18 mouse cellular contexts compared by ENCODE assay signal in genomic region chr3:153118643-153119042, GRCm38 (mm10).
DNase-seq lines count a peak whose midpoint lies in the region; ATAC-seq and TF ChIP-seq lines count a peak whose summit lies in the region.
"Had no signal": no experiment of that assay in that cellular context is flagged by ENCODE, and none has a peak within 500 bp of the region (broad histone marks: within the 10 kb centered on the region; RNA-seq: fewer than 3 reads in every experiment).

No protein-coding gene starts in this region.

- TF ChIP-seq CTCF in stomach, postnatal 0 days (IDR thresholded peaks at IDR 0.05; ENCODE audit: low read depth) = no peak
- no peak for TF ChIP-seq CTCF in intestine, postnatal 0 days (IDR thresholded peaks at IDR 0.05; ENCODE audit: low read depth)

- no peaks in the 10 kb centered on the region for H3K4me1 ChIP-seq in stomach, embryonic 15.5 days
- no peaks in the 10 kb centered on the region for H3K4me1 ChIP-seq in stomach, postnatal 0 days (replicated peaks; ENCODE audit: control insufficient read depth, insufficient read depth)
- H3K4me1 ChIP-seq in intestine, postnatal 0 days (replicated peaks; ENCODE audit: control insufficient read depth, insufficient read depth, low read length) = no peaks in the 10 kb centered on the region
- peaks cover 7% of the 10 kb centered on the region for H3K4me1 ChIP-seq in liver, embryonic 15.5 days (replicated peaks)
- no peaks in the 10 kb centered on the region for H3K4me1 ChIP-seq in forebrain, embryonic 14.5 days (ENCODE audit: control insufficient read depth, insufficient read depth, low read length)
- H3K4me1 ChIP-seq: embryonic facial prominence, embryonic 12.5 days; heart, embryonic 12.5 days; hindbrain, embryonic 15.5 days had no signal

- intact Hi-C loops in left cerebral cortex, postnatal 10 days (cut with DNase I) = no loop called here

- no peak for TF ChIP-seq EP300 in stomach, postnatal 0 days (optimal IDR thresholded peaks at IDR 0.05)

- no peak overlapping the region for H3K4me3 ChIP-seq in stomach, embryonic 15.5 days (replicated peaks)
- no peak overlapping the region for H3K4me3 ChIP-seq in stomach, postnatal 0 days (ENCODE audit: low read depth, low read length)
- no peak overlapping the region for H3K4me3 ChIP-seq in intestine, postnatal 0 days (ENCODE audit: low read depth, low read length)
- no peak overlapping the region for H3K4me3 ChIP-seq in liver, embryonic 15.5 days (replicated peaks)
- no peak overlapping the region for H3K4me3 ChIP-seq in forebrain, embryonic 14.5 days (ENCODE audit: low read depth, low read length)
- H3K4me3 ChIP-seq: embryonic facial prominence, embryonic 12.5 days; heart, embryonic 12.5 days; hindbrain, embryonic 15.5 days had no signal

- H3K4me2 ChIP-seq in stomach, embryonic 15.5 days = no peak overlapping the region
- no peak overlapping the region for H3K4me2 ChIP-seq in stomach, postnatal 0 days (replicated peaks; ENCODE audit: low read depth)
- H3K4me2 ChIP-seq in intestine, postnatal 0 days (replicated peaks; ENCODE audit: low read depth) = no peak overlapping the region
- H3K4me2 ChIP-seq in liver, embryonic 15.5 days = no peak overlapping the region
- H3K4me2 ChIP-seq in forebrain, embryonic 14.5 days (ENCODE audit: low read length) = no peak overlapping the region
- H3K4me2 ChIP-seq: embryonic facial prominence, embryonic 12.5 days; heart, embryonic 12.5 days; hindbrain, embryonic 15.5 days had no signal

- 77% methylated on average over 1 of the region's 1 CpGs for WGBS in stomach, embryonic 15.5 days
- 79% methylated on average over 1 of the region's 1 CpGs for WGBS in stomach, postnatal 0 days
- WGBS in intestine, postnatal 0 days = 46% methylated on average over 1 of the region's 1 CpGs
- WGBS in liver, embryonic 15.5 days (ENCODE audit: insufficient replicate concordance) = 63% methylated on average over 1 of the region's 1 CpGs
- WGBS in forebrain, embryonic 14.5 days = 96% methylated on average over 1 of the region's 1 CpGs

- peak; percentile 56; the same call in 1 of the 2 replicates for ATAC-seq in stomach, embryonic 15.5 days (ENCODE audit: insufficient read depth, low FRiP score, low read depth)
- no peak for ATAC-seq in stomach, postnatal 0 days (ENCODE audit: low FRiP score, low TSS enrichment)
- ATAC-seq in intestine, postnatal 0 days = peak; percentile 83
- ATAC-seq in liver, embryonic 15.5 days (ENCODE audit: insufficient read depth) = peak; percentile 49; the same call in 1 of the 2 replicates
- ATAC-seq in forebrain, embryonic 14.5 days = no peak
- ATAC-seq: forebrain, embryonic 16.5 days had no signal

- no peaks in the 10 kb centered on the region for H3K36me3 ChIP-seq in stomach, embryonic 15.5 days
- no peaks in the 10 kb centered on the region for H3K36me3 ChIP-seq in stomach, postnatal 0 days (ENCODE audit: control insufficient read depth, insufficient read depth, low read length)
- H3K36me3 ChIP-seq in intestine, postnatal 0 days (ENCODE audit: control insufficient read depth, insufficient read depth) = no peaks in the 10 kb centered on the region
- no peaks in the 10 kb centered on the region for H3K36me3 ChIP-seq in liver, embryonic 15.5 days (replicated peaks)
- H3K36me3 ChIP-seq in forebrain, embryonic 14.5 days (ENCODE audit: control insufficient read depth, insufficient read depth, low read length) = no peaks in the 10 kb centered on the region
- H3K36me3 ChIP-seq: embryonic facial prominence, embryonic 12.5 days; G1E; heart, embryonic 12.5 days; hindbrain, embryonic 15.5 days had no signal

- no peak for DNase-seq in stomach, postnatal 0 days (ENCODE audit: low spot score)
- DNase-seq in left cerebral cortex, postnatal 10 days (ENCODE audit: extremely low spot score in 1 of 2, low spot score in 2 of 2) = no peak
- no peak for DNase-seq in forebrain, embryonic 14.5 days (ENCODE audit: low spot score)
- DNase-seq in yolk sac, embryonic 10.5 days (ENCODE audit: low spot score) = no peak
- DNase-seq: adrenal gland, adult 8-10 months; cerebellum, adult 11 months; cerebellum, adult 8-10 months; cerebellum, postnatal 25 days; gastrocnemius, postnatal 14 days; heart, postnatal 36 days had no signal

- no peak overlapping the region for H3K9ac ChIP-seq in stomach, embryonic 15.5 days
- no peak overlapping the region for H3K9ac ChIP-seq in stomach, postnatal 0 days (ENCODE audit: low read length)
- no peak overlapping the region for H3K9ac ChIP-seq in intestine, postnatal 0 days (ENCODE audit: low read depth, low read length)
- no peak overlapping the region for H3K9ac ChIP-seq in liver, embryonic 15.5 days
- H3K9ac ChIP-seq in forebrain, embryonic 14.5 days (ENCODE audit: low read length) = no peak overlapping the region
- H3K9ac ChIP-seq: embryonic facial prominence, embryonic 12.5 days; heart, embryonic 12.5 days; hindbrain, embryonic 15.5 days had no signal

- H3K9me3 ChIP-seq in stomach, embryonic 15.5 days = no peaks in the 10 kb centered on the region
- H3K9me3 ChIP-seq in stomach, postnatal 0 days (ENCODE audit: control insufficient read depth, low read length) = no peaks in the 10 kb centered on the region
- no peaks in the 10 kb centered on the region for H3K9me3 ChIP-seq in intestine, postnatal 0 days (ENCODE audit: control insufficient read depth)
- no peaks in the 10 kb centered on the region for H3K9me3 ChIP-seq in liver, embryonic 15.5 days (replicated peaks)
- H3K9me3 ChIP-seq in forebrain, embryonic 14.5 days (replicated peaks; ENCODE audit: control insufficient read depth, low read length) = no peaks in the 10 kb centered on the region
- H3K9me3 ChIP-seq: embryonic facial prominence, embryonic 12.5 days; G1E; heart, embryonic 12.5 days; hindbrain, embryonic 15.5 days had no signal

- no peak overlapping the region for H3K27ac ChIP-seq in stomach, embryonic 15.5 days
- H3K27ac ChIP-seq in stomach, postnatal 0 days (replicated peaks) = no peak overlapping the region
- H3K27ac ChIP-seq in intestine, postnatal 0 days (ENCODE audit: low read depth, low read length) = no peak overlapping the region
- H3K27ac ChIP-seq in liver, embryonic 15.5 days (replicated peaks) = no peak overlapping the region
- H3K27ac ChIP-seq in forebrain, embryonic 14.5 days (ENCODE audit: low read depth, low read length) = no peak overlapping the region
- H3K27ac ChIP-seq: embryonic facial prominence, embryonic 12.5 days; hindbrain, embryonic 15.5 days had no signal

- no peaks in the 10 kb centered on the region for H3K27me3 ChIP-seq in stomach, embryonic 15.5 days (replicated peaks)
- H3K27me3 ChIP-seq in stomach, postnatal 0 days (ENCODE audit: control insufficient read depth, insufficient read depth, low read length) = no peaks in the 10 kb centered on the region
- H3K27me3 ChIP-seq in intestine, postnatal 0 days (replicated peaks; ENCODE audit: control insufficient read depth, insufficient read depth, low read length) = no peaks in the 10 kb centered on the region
- H3K27me3 ChIP-seq in liver, embryonic 15.5 days = no peaks in the 10 kb centered on the region
- no peaks in the 10 kb centered on the region for H3K27me3 ChIP-seq in forebrain, embryonic 14.5 days (replicated peaks; ENCODE audit: control insufficient read depth, insufficient read depth, low read length)
- H3K27me3 ChIP-seq: embryonic facial prominence, embryonic 12.5 days; heart, embryonic 12.5 days; hindbrain, embryonic 15.5 days had no signal

Comparison
In these comparisons a context has a peak if more than half of its experiments do, and no peak if none do; other contexts are left out.
1. ATAC-seq: peak in stomach, embryonic 15.5 days (single experiment), intestine, postnatal 0 days (single experiment) and liver, embryonic 15.5 days (single experiment); none in stomach, postnatal 0 days (single experiment) and forebrain, embryonic 14.5 days (single experiment).